Mouse (Mus musculus) WW6 (cell line): ENCODE measurements around the gene Slc8a3.

Experiments
- DNase-seq: peaks from one replicate; pipeline ENCODE4 v3.0.0-alpha.2; 2013; ENCODE audit warnings: low read depth, low spot score

Slc8a3 gene

GRCm38 (mm10) chr12:81184967-81185366, 148.0 kb downstream of the Slc8a3 start:
- DNase-seq: no peak

- no peak for DNase-seq
Measured at GRCm38 (mm10) chr12:81182073-81182472, 150.9 kb downstream of the Slc8a3 start.

GRCm38 (mm10) chr12:81175252-81175651, 157.7 kb downstream of the Slc8a3 start:
- DNase-seq: no peak

GRCm38 (mm10) chr12:81173893-81174292, 159.1 kb downstream of the Slc8a3 start:
- DNase-seq: no peak

- DNase-seq: no peak
Measured at GRCm38 (mm10) chr12:81173011-81173410, 160.0 kb downstream of the Slc8a3 start.

- no peak for DNase-seq
Measured at GRCm38 (mm10) chr12:81170076-81170475, 162.9 kb downstream of the Slc8a3 start.

- DNase-seq: no peak
Measured at GRCm38 (mm10) chr12:81168494-81168893, 164.5 kb downstream of the Slc8a3 start.

- no peak for DNase-seq
Measured at GRCm38 (mm10) chr12:81168031-81168430, 164.9 kb downstream of the Slc8a3 start.

- no peak for DNase-seq
Measured at GRCm38 (mm10) chr12:81167142-81167541, 165.8 kb downstream of the Slc8a3 start.

GRCm38 (mm10) chr12:81166615-81167014, 166.4 kb downstream of the Slc8a3 start:
- no peak for DNase-seq

GRCm38 (mm10) chr12:81166092-81166491, 166.9 kb downstream of the Slc8a3 start:
- DNase-seq: no peak

GRCm38 (mm10) chr12:81163566-81163965, 169.4 kb downstream of the Slc8a3 start:
- no peak for DNase-seq

- no peak for DNase-seq
Measured at GRCm38 (mm10) chr12:81163131-81163530, 169.8 kb downstream of the Slc8a3 start.

GRCm38 (mm10) chr12:81161282-81161681, 171.7 kb downstream of the Slc8a3 start:
- DNase-seq: no peak

GRCm38 (mm10) chr12:81160831-81161230, 172.1 kb downstream of the Slc8a3 start:
- no peak for DNase-seq

GRCm38 (mm10) chr12:81160425-81160824, 172.6 kb downstream of the Slc8a3 start:
- no peak for DNase-seq

GRCm38 (mm10) chr12:81159947-81160346, 173.0 kb downstream of the Slc8a3 start:
- no peak for DNase-seq

- no peak for DNase-seq
Measured at GRCm38 (mm10) chr12:81156841-81157240, 176.1 kb downstream of the Slc8a3 start.

GRCm38 (mm10) chr12:81155675-81156074, 177.3 kb downstream of the Slc8a3 start:
- no peak for DNase-seq

- DNase-seq: no peak
Measured at GRCm38 (mm10) chr12:81152082-81152481, 180.9 kb downstream of the Slc8a3 start.

- DNase-seq: no peak
Measured at GRCm38 (mm10) chr12:81150917-81151316, 182.1 kb downstream of the Slc8a3 start.

GRCm38 (mm10) chr12:81147956-81148355, 185.0 kb downstream of the Slc8a3 start:
- DNase-seq: no peak
